26 mouse cellular contexts compared by ENCODE assay signal in the genomic region with DNA sequence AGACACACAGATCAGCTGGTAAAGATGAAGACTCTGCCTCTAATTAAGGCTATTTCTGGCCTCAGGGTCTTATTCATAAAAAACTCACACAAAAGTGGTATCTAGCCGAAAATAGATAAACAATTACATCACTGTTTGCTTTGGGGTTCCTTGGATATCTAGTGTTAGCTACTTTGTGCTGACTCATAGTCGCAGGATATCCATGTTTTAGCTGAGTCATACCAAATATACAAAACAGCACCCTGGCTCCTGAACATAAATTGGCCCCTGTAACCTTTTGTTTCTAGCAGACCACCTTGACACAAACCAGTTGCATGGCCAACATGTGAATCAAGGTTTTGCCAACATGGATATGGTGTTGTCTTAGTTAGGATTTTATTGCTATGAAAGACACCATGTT. TPM values are rescaled to one million over a fixed set of nuclear protein-coding genes. Genes with fewer than 3 reads are reported as not detected.
DNase-seq lines count a peak whose midpoint lies in the region; ATAC-seq and TF ChIP-seq lines count a peak whose summit lies in the region.
"Had no signal": no experiment of that assay in that cellular context is flagged by ENCODE, and none has a peak within 500 bp of the region (broad histone marks: within the 10 kb centered on the region; RNA-seq: fewer than 3 reads in every experiment).

No protein-coding gene starts in this region.

- H3K9me3 ChIP-seq in liver, embryonic 14.5 days (ENCODE audit: control insufficient read depth, low read length) = no peaks in the 10 kb centered on the region
- H3K9me3 ChIP-seq in liver, postnatal 0 days (ENCODE audit: low read length) = no peaks in the 10 kb centered on the region
- H3K9me3 ChIP-seq in ES-E14 (ENCODE audit: control insufficient read depth, insufficient read depth, low read depth, low read length) = no peaks in the 10 kb centered on the region
- no peaks in the 10 kb centered on the region for H3K9me3 ChIP-seq in midbrain, embryonic 16.5 days (replicated peaks; ENCODE audit: control insufficient read depth, low read length, poor library complexity, severe bottlenecking)
- H3K9me3 ChIP-seq: embryonic facial prominence, embryonic 10.5 days; forebrain, embryonic 12.5 days; heart, embryonic 10.5 days; heart, embryonic 13.5 days; hindbrain, embryonic 15.5 days had no signal

- H3K4me3 ChIP-seq in liver, embryonic 14.5 days (ENCODE audit: insufficient read depth in 1 of 2, low read depth in 2 of 2, low read length in 2 of 2) = no peak overlapping the region
- no peak overlapping the region for H3K4me3 ChIP-seq in liver, postnatal 0 days (ENCODE audit: low read depth, low read length)
- H3K4me3 ChIP-seq in ES-E14 (ENCODE audit: insufficient read depth in 1 of 2, low read depth in 1 of 2, low read length in 2 of 2, poor library complexity in 1 of 2, severe bottlenecking in 1 of 2) = no peak overlapping the region
- no peak overlapping the region for H3K4me3 ChIP-seq in midbrain, embryonic 16.5 days (ENCODE audit: low read depth, low read length)
- H3K4me3 ChIP-seq: embryonic facial prominence, embryonic 10.5 days; embryonic facial prominence, embryonic 13.5 days; erythroblast, embryonic 14.5 days; forebrain, embryonic 12.5 days; heart, adult 2 months; heart, embryonic 10.5 days; heart, embryonic 13.5 days; hindbrain, embryonic 15.5 days had no signal

- in situ Hi-C loops in ES-E14 (cut with MboI; ENCODE audit: low sequenced_read_pairs in 2 of 2, unreplicated experiment in 2 of 2) = no loop called here

- peak; percentile 70; the same call in 1 of the 2 replicates for ATAC-seq in liver, embryonic 14.5 days (ENCODE audit: insufficient read depth)
- ATAC-seq in liver, postnatal 0 days = no peak
- no peak for ATAC-seq in midbrain, embryonic 16.5 days
- ATAC-seq: forebrain, embryonic 16.5 days; intestine, postnatal 0 days had no signal

- DNase-seq in liver, embryonic 14.5 days (ENCODE audit: low read depth in 3 of 3, low spot score in 3 of 3) = peak in 2 of 3 experiments; percentile 4 to 13
- DNase-seq in liver, postnatal 0 days = no peak
- DNase-seq in ES-E14 (ENCODE audit: low read depth, low spot score) = no peak
- peak; percentile 43 for DNase-seq in NIH3T3 (ENCODE audit: low read depth)
- DNase-seq in frontal cortex, postnatal 14 days (ENCODE audit: low spot score in 2 of 2) = no peak
- DNase-seq: adrenal gland, adult 2 months; cerebellum, adult 11-12 months; cerebellum, adult 8-10 months; cerebellum, postnatal 10 days; cerebellum, postnatal 36 days; embryo, embryonic 11 days; gastrocnemius, postnatal 36 days; heart, adult 2 months; heart, postnatal 14 days; heart, postnatal 4 days had no signal

- TF ChIP-seq CTCF in liver, embryonic 14.5 days (IDR thresholded peaks at IDR 0.05; ENCODE audit: low read depth) = no peak
- TF ChIP-seq CTCF in liver, postnatal 0 days (IDR thresholded peaks at IDR 0.05; ENCODE audit: low read depth) = no peak

- H3K27me3 ChIP-seq in liver, embryonic 14.5 days (ENCODE audit: control insufficient read depth, insufficient read depth, low read length) = no peaks in the 10 kb centered on the region
- H3K27me3 ChIP-seq in liver, postnatal 0 days (ENCODE audit: insufficient read depth, low read length) = no peaks in the 10 kb centered on the region
- no peaks in the 10 kb centered on the region for H3K27me3 ChIP-seq in midbrain, embryonic 16.5 days (ENCODE audit: control insufficient read depth, insufficient read depth, low read depth, low read length)
- H3K27me3 ChIP-seq: CH12.LX; embryonic facial prominence, embryonic 13.5 days; forebrain, embryonic 12.5 days; hindbrain, embryonic 15.5 days had no signal

- TF ChIP-seq EP300 in liver, embryonic 14.5 days (IDR thresholded peaks at IDR 0.05; ENCODE audit: low read depth) = no peak
- TF ChIP-seq EP300 in liver, postnatal 0 days (IDR thresholded peaks at IDR 0.05; ENCODE audit: low read depth) = no peak

- no peak overlapping the region for H3K27ac ChIP-seq in liver, embryonic 14.5 days
- no peak overlapping the region for H3K27ac ChIP-seq in liver, postnatal 0 days (ENCODE audit: low read depth)
- H3K27ac ChIP-seq in ES-E14 (ENCODE audit: insufficient read depth, low read depth, low read length, poor library complexity, severe bottlenecking) = no peak overlapping the region
- H3K27ac ChIP-seq in midbrain, embryonic 16.5 days (ENCODE audit: low read length) = no peak overlapping the region
- H3K27ac ChIP-seq: embryonic facial prominence, embryonic 10.5 days; embryonic facial prominence, embryonic 13.5 days; forebrain, embryonic 12.5 days; heart, adult 2 months; heart, embryonic 10.5 days; heart, embryonic 13.5 days; hindbrain, embryonic 15.5 days had no signal

- H3K36me3 ChIP-seq in liver, embryonic 14.5 days (replicated peaks; ENCODE audit: control insufficient read depth, insufficient read depth, low read depth) = no peaks in the 10 kb centered on the region
- H3K36me3 ChIP-seq in liver, postnatal 0 days (replicated peaks; ENCODE audit: insufficient read depth, low read length) = no peaks in the 10 kb centered on the region
- no peaks in the 10 kb centered on the region for H3K36me3 ChIP-seq in ES-E14 (ENCODE audit: control insufficient read depth, insufficient read depth, low read length, poor library complexity, severe bottlenecking)
- H3K36me3 ChIP-seq in midbrain, embryonic 16.5 days (ENCODE audit: control insufficient read depth, insufficient read depth, low read length) = no peaks in the 10 kb centered on the region
- H3K36me3 ChIP-seq: embryonic facial prominence, embryonic 10.5 days; embryonic facial prominence, embryonic 13.5 days; forebrain, embryonic 12.5 days; heart, embryonic 10.5 days; heart, embryonic 13.5 days; hindbrain, embryonic 15.5 days had no signal

- no peak overlapping the region for H3K4me2 ChIP-seq in liver, embryonic 14.5 days (ENCODE audit: low read depth)
- no peak overlapping the region for H3K4me2 ChIP-seq in liver, postnatal 0 days (ENCODE audit: low read depth, low read length)
- no peak overlapping the region for H3K4me2 ChIP-seq in midbrain, embryonic 16.5 days (ENCODE audit: low read length)
- H3K4me2 ChIP-seq: embryonic facial prominence, embryonic 13.5 days; forebrain, embryonic 12.5 days; heart, embryonic 13.5 days; hindbrain, embryonic 15.5 days had no signal

- H3K4me1 ChIP-seq in liver, embryonic 14.5 days (replicated peaks; ENCODE audit: control insufficient read depth in 2 of 2, insufficient read depth in 2 of 2, low read length in 1 of 2) = peaks cover 0 to 6% of the 10 kb centered on the region in 2 experiments; a peak in 2 of 4 replicates
- no peaks in the 10 kb centered on the region for H3K4me1 ChIP-seq in liver, postnatal 0 days (ENCODE audit: insufficient read depth)
- H3K4me1 ChIP-seq in ES-E14 (ENCODE audit: control insufficient read depth in 2 of 2, insufficient read depth in 2 of 2, low read length in 2 of 2, poor library complexity in 1 of 2) = no peaks in the 10 kb centered on the region
- no peaks in the 10 kb centered on the region for H3K4me1 ChIP-seq in midbrain, embryonic 16.5 days (ENCODE audit: control insufficient read depth, insufficient read depth, low read length)
- H3K4me1 ChIP-seq: embryonic facial prominence, embryonic 10.5 days; embryonic facial prominence, embryonic 13.5 days; forebrain, embryonic 12.5 days; heart, embryonic 10.5 days; heart, embryonic 13.5 days; hindbrain, embryonic 15.5 days had no signal

- WGBS in liver, embryonic 14.5 days (ENCODE audit: insufficient replicate concordance) = 40% methylated on average over 2 of the region's 2 CpGs
- 60% methylated on average over 2 of the region's 2 CpGs for WGBS in liver, postnatal 0 days (ENCODE audit: insufficient replicate concordance)
- 88% methylated on average over 2 of the region's 2 CpGs for WGBS in midbrain, embryonic 16.5 days

- no peak overlapping the region for H3K9ac ChIP-seq in liver, embryonic 14.5 days (replicated peaks)
- no peak overlapping the region for H3K9ac ChIP-seq in liver, postnatal 0 days (replicated peaks)
- H3K9ac ChIP-seq in ES-E14 (ENCODE audit: insufficient read depth, low read depth, low read length, poor library complexity, severe bottlenecking) = no peak overlapping the region
- H3K9ac ChIP-seq in midbrain, embryonic 16.5 days (ENCODE audit: low read depth, low read length) = no peak overlapping the region
- H3K9ac ChIP-seq: embryonic facial prominence, embryonic 13.5 days; forebrain, embryonic 12.5 days; heart, embryonic 13.5 days; hindbrain, embryonic 15.5 days had no signal

TF ChIP-seq in ES-E14, 5 proteins besides CTCF, POLR2A, EP300 and RAD21:
- TF ChIP-seq ZNF384 (IDR thresholded peaks at IDR 0.05; ENCODE audit: low read depth, low read length) (no peak), MAFK (IDR thresholded peaks at IDR 0.05; ENCODE audit: insufficient read depth, low read depth, low read length) (peak; percentile 76), CHD2 (IDR thresholded peaks at IDR 0.05; ENCODE audit: low read depth, low read length) (no peak)
TF ChIP-seq in ES-E14: peak in this region for 1.

RNA-seq across cellular contexts. Expression of a gene that starts 24.2 kb away (rescaled TPM):
- 6.2 and 10.2 TPM in 2 replicates for polyA plus RNA-seq in liver, embryonic 14.5 days (2012; rRNA removed)
- 3.7 and 4.5 TPM in 2 replicates for polyA plus RNA-seq in liver, embryonic 14.5 days (2014; fragmentation: Nextera tagmentation; extraction: Ambion mirVana)
- polyA plus RNA-seq in liver, postnatal 0 days (2015; fragmentation: Nextera tagmentation; extraction: Ambion mirVana) = 4.0 and 4.2 TPM in 2 replicates
- total RNA-seq in ES-E14 (2012; rRNA removed) = 7.6 and 10.6 TPM in 2 replicates
- polyA plus RNA-seq in midbrain, embryonic 16.5 days (2015; fragmentation: Nextera tagmentation; extraction: Ambion mirVana) = 30.8 and 31.1 TPM in 2 replicates

Comparison
In these comparisons a context has a peak if more than half of its experiments do, and no peak if none do; other contexts are left out.
1. DNase-seq: peak in liver, embryonic 14.5 days (2 of 3) and NIH3T3 (single experiment); none in liver, postnatal 0 days (single experiment), ES-E14 (single experiment) and frontal cortex, postnatal 14 days (0 of 2).